Mouse (Mus musculus): ENCODE data around the gene E2f3. TPM values are rescaled to one million over a fixed set of nuclear protein-coding genes. Genes with fewer than 3 reads are reported as not detected.

Gene E2f3
- total RNA-seq, 4 experiments from 2014 or later, result 11.1 to 16.3 (median 12.9) TPM

DNA sequence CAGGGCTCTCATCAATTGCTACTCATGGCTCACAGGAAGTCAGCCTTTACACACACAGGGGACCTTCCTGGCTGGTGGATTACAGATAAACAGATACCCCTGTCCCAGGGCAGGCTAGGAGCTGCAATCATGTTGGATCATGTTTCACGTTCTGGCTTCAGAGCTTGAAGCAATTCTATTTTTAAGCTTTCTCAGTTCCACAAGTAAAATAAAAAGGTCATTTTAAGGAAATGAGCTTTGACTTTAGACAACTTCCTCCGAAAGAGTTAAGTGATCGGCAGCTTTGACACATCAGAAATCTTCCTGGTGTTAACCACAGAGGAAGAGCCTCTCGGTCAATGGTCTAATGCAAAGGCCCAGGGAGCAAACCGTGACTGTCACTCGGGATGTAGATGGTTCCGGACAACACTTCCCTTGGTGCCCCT lies 6.7 kb downstream of the E2f3 start:
- DNase-seq (ENCODE audit: low spot score in 2 of 2), result no peak

DNA sequence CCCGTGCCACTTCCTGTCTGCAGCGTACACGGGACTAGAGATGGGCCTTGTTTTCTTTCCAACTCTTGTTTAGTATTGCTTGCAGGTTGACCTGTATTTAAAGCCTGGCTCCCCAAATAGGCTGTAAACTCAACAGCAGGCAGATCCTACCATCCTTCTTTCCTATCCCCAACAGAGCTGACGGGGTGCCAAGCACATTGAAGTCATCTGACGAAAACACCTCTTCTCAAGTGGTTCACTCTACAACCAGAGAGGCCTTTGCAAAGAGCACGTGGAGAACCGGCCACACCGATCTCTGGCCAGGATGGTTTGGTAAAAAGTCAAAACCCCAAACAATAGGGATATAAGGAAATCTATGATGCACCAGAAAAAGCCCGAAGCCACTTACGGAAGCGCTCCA lies 8.5 kb downstream of the E2f3 start:
- DNase-seq (ENCODE audit: low spot score in 2 of 2), result no peak

GRCm38 (mm10) chr13:29974066-29974465 lies 11.8 kb downstream of the E2f3 start:
- no peak for DNase-seq (ENCODE audit: low spot score in 2 of 2)

DNA sequence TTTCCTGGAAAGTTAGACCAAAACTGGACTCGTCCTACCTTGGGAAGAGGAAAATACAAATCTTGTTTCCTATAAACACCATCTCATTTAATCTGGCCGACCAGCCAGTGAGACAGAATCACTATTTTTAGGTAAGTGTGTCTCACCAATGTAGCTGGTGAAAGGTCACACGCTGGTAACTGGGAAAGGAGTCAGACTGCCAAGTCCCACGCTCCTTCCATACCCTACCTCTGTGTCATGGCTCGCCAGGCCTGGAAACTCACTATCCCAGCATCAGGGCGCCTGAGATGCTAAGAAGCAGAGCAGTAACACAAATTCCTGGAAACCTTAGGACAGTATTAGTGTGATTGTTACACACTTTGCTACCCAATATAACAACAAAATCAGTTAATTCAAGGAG lies 12.3 kb downstream of the E2f3 start:
- DNase-seq (ENCODE audit: low spot score in 2 of 2), result no peak

DNA sequence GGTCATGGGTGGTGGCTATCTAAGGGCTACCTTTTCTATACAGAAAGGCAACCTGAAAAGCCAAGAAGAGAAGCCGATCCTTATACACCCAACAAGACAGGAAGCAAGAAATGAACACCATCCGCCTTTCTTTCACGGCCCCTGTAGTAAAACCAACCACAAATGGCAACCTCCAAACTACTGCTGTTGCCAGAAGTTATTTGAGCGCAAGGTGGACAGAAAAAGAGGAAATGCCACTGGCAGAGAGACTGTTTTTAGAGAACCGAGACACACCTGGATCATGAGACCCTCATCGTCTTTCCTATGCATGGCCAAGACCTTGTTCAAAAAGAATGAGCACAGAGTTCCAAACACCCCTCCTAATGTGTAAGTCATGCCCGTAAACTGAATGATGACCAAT lies 15.5 kb downstream of the E2f3 start:
- no peak for DNase-seq (ENCODE audit: low spot score in 2 of 2)

GRCm38 (mm10) chr13:29968636-29969035 lies 17.2 kb downstream of the E2f3 start:
- no peak for DNase-seq (ENCODE audit: low spot score in 2 of 2)

- no peak for DNase-seq (ENCODE audit: low spot score in 2 of 2)
Observed at GRCm38 (mm10) chr13:29967367-29967766, 18.5 kb downstream of the E2f3 start.

- DNase-seq (ENCODE audit: low spot score in 2 of 2), result no peak
Observed at GRCm38 (mm10) chr13:29966966-29967365, 18.9 kb downstream of the E2f3 start.

- DNase-seq (ENCODE audit: low spot score in 2 of 2), result no peak
Observed at GRCm38 (mm10) chr13:29964087-29964486, 21.8 kb downstream of the E2f3 start.

GRCm38 (mm10) chr13:29960416-29960815 lies 25.4 kb downstream of the E2f3 start:
- DNase-seq (ENCODE audit: low spot score in 2 of 2), result no peak

DNA sequence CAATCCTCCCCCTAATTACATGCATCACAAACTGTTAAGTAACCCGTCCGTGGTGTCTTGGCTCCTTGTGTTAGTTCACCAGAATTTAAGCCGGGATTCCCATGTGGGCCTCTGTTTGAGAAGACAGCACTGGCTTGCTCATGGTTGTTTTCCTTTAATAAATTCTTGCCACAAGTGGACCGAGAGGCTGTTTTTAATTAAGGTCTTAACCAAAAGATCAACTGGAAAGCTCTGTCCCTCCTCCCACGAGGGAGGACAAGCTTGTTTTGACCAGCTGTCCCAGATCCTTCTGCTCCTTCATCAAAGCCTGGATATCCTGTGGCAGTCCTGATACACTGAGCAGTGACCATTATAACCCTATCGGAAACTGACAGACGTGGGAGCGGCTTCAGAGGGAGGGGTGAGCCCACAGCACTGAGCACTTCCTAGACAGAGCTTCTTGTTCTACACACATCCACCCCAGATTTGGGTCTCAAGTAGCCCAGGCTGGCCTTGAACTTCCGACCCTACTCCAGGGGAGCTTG lies 28.1 kb downstream of the E2f3 start:
- no peak for DNase-seq (ENCODE audit: low spot score in 2 of 2)

- no peak for DNase-seq (ENCODE audit: low spot score in 2 of 2)
Observed at GRCm38 (mm10) chr13:29956821-29957421, 28.9 kb downstream of the E2f3 start.

DNA sequence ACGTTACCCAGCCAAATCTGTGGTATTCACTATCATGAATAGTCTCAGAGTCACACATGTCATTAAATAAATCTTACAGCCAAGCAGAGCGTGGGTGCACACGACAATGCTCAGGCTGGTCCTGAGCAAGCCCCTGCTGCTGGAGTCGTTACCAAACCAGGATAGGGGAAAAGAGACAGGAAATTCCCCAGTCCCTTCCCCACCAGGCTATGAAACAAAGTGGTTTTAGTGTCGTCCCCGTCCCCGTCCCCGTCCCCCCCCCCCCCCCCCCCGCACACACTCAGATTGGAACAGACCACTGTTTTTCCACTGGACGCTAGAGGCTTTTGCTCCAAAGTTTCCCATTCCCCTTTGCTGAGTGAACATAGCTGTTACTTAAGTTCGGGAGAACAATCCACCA lies 30.6 kb downstream of the E2f3 start:
- DNase-seq (ENCODE audit: low spot score in 2 of 2), result no peak

DNA sequence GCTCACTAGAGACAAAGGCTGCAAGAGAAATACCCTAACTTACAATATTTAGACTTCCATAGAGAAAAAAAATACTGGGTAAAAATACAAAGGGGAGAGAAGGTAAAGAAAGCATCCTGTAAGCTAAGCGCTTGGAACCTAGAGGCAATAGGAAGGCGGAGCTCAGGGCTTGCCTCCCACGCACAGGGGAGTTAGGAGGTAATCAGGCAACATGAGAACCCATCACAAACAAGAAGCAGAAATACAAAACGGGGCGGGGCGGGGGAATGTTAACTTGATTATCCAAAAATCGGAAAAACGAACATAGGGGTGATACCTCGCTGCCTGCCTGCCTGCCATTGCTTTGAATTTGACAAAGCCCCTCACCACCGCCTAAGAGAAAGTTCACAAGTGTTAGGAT lies 31.1 kb downstream of the E2f3 start:
- no peak for DNase-seq (ENCODE audit: low spot score in 2 of 2)

DNA sequence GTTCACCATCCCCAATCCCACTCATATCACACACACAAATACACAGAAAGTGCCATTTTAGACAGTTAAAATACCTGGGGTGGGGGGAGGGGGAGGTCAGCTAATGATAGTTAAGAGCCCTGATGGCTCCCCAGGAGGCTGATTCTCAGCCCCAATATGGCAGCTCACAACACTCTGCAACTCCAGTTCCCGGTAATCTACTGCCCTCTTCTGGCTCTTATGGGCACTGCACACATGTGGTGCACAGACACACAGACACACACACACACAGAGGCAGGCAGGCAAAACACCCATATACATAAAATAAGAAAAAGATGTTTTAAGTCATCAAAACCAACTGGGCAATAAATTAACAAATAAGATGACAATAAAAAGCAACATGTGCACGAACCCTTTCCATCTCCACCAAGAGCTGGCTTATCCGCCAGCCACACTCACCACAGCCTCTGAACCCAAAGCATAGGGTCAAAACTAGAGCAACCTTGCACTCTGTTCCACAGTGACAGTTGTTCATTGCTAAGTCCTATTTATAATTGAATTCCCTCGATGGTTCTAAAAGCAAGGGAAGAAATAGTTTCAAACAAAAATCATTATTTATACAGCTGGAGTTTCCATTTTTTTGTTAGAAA lies 32.3 kb downstream of the E2f3 start:
- DNase-seq (ENCODE audit: low spot score in 2 of 2), result no peak

DNA sequence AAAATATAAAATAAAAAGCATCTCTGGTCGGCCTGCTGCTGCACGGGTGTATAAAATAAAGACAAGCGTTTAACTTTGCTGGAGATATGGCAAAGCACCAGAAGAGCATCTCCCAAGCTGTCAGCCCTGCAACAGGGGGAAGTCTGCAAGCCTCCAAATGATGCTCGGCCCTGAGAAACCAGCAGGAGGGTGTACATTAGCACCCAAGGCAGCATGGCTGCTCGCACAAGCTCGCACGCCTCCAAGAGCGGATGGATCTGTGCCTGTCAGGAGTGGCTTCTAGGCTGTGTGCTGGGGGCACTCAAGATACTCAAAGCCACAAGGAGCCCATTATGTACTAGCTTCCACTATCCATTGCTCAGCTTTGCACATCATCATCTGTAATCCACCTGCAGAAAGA lies 39.8 kb downstream of the E2f3 start:
- no peak for DNase-seq (ENCODE audit: low spot score in 2 of 2)

GRCm38 (mm10) chr13:29944915-29945570 lies 40.8 kb downstream of the E2f3 start:
- no peak for DNase-seq (ENCODE audit: low spot score in 2 of 2)

DNA sequence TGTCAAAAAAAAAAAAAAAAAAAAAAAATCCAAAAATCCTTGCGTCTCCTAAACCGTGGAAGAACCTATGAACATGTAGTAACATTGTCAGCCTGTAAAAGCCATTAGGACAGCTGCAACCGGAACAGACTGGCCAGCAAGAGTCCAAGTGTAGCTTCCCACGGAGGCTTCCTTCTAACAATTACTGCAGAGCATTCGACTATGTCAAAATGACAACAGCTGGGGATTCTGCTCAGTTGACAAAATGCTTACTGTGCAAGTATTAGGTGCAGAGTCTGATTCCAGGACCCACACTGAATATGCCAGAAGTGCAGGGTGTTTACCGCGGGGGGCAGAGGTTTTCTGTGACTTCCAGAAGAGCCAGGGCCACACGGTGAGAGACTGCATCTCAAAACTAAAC lies 41.4 kb downstream of the E2f3 start:
- DNase-seq (ENCODE audit: low spot score in 2 of 2), result no peak

GRCm38 (mm10) chr13:29943541-29944039 lies 42.3 kb downstream of the E2f3 start:
- no peak for DNase-seq (ENCODE audit: low spot score in 2 of 2)

DNA sequence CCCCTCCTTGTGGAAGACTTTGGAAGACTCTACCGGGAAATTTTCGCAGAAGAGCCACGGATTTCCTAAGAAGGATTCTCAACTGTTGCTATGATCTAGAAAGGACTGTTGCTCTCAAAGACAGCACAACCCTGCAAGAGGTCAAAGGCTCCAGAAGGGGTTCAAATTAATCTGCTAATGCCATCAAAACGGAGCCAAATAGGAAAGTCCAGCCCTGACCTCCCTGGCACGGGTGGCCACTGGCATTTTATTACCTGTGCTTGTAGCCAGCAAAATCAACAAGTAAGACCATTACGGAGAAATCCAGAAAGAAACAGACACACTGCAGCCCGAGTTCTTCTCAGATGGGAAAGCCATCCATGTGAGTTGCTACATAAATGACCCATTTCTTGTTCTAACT lies 45.8 kb downstream of the E2f3 start:
- DNase-seq (ENCODE audit: low spot score in 2 of 2), result no peak

GRCm38 (mm10) chr13:29939399-29939798 lies 46.5 kb downstream of the E2f3 start:
- DNase-seq (ENCODE audit: low spot score in 2 of 2), result no peak

GRCm38 (mm10) chr13:29938776-29939175 lies 47.1 kb downstream of the E2f3 start:
- DNase-seq (ENCODE audit: low spot score in 2 of 2), result no peak

DNA sequence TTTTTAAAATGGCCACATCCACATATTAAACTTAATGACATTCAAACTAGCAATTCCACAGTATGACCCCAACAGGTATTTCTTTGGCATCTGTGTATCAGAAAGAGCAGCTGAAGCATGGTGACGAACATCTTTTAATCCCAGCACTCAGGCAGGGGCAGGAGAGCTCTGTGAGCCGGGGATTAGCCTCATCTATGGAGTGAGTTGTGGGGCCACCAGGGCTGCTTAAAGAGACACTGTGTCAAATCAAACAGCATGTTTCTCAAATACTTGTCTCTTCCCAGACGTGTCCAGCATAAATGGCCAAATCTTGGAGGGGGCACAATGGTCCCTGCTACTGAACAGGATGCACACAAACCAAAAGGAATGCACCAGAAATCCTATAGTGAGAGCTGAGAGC lies 59.7 kb downstream of the E2f3 start:
- DNase-seq (ENCODE audit: low spot score in 2 of 2), result no peak
